Mouse (Mus musculus): ENCODE measurements around the gene Ccdc71. TPM values are rescaled to one million over a fixed set of nuclear protein-coding genes. Genes with fewer than 3 reads are reported as not detected.

Ccdc71 gene
- total RNA-seq, 2 experiments from 2014 or later: 34.7 to 40.2 TPM

DNA sequence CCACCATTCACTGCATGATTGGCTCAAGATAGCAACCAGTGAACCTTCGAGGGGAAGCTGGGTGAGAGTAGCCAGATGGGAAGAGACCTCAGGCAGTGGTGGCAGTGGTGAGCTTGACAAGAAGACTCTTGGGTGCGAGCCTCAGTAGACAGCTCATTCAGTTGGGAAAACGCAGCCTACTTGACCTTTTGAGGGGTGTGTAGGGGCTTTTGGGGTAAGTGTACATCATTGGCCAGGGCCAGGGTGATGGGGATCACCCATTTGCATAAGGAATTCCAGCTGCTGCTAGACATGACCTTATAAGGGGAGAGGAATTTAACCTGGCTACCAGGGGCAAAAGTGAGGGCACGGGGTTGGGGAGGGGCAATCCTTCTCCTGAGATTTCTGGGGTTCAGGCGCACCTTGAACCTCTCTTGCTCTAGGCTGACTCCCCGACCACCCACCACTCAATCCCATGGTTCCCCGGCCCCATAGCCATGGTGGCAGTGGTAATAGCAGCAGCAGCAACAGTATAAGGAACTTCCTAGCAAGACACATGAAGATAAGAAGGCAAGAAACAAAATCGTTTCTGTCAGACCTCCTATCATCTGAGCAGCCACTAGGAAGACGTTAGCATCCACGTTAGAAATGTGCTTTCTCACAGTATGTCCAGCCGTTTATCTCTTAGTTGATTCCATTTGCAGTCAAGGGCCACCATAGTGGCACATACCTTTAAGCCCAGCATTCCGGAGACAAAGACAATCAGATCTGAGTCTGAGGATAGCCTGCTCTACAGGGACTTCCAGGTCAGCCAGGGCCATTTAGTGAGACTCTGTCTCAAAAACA, 4.4 kb upstream of the Ccdc71 start:
- DNase-seq (ENCODE audit: low spot score in 2 of 2): no peak

GRCm38 (mm10) chr9:108456953-108457352, 3.4 kb upstream of the Ccdc71 start:
- DNase-seq (ENCODE audit: low spot score in 2 of 2): no peak

- no peak for DNase-seq (ENCODE audit: low spot score in 2 of 2)
Measured at GRCm38 (mm10) chr9:108459939-108460318, 398 bp upstream of the Ccdc71 start.

DNA sequence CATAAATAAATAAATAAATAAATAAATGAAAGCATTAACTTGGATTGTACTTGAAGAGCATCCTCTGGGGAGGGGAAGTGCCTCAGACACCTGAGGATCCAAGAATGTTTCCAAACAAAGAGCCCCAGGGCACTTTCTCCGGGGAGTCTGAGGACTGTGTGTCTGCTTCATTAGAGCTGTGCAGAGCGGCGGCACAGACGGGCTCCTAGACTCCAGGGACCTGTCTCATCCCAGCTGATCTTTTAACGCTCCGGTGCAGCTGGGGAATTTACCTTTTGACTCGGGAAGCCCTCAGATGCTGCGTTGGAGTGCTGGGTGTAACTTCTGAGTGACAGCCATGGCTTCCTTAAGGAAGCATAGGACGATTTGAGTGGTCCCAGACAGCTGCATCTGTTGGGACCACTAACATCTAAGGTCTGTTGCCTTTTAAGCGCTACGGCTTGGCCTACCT, 879 bp downstream of the Ccdc71 start, which contains the start of gene Klhdc8b:
TSS of gene Klhdc8b (minus strand) at position 401 of the 451 bp plus-strand sequence.
- DNase-seq (ENCODE audit: low spot score in 2 of 2): no peak

GRCm38 (mm10) chr9:108461675-108462074, 1.3 kb downstream of the Ccdc71 start:
- DNase-seq (ENCODE audit: low spot score in 2 of 2): no peak

DNA sequence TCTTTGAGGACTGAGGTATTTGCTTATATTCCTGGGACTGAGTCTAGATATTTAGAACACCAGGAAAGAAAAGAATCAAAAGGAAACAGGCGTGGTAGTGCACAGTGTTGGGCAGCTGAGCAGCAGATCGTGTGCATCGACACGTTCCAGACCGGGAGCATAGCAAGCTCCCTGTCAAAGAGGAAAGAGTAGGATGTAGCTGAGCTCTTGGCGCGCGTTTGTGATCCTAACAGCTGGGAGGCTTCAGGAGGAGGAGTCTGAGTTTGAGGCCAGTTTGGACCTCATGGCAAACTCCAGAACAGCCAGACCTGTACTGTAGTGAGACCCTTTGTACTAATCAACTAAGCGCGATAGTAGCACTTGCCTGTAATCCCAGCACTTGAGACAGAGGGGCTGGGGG, 1.9 kb downstream of the Ccdc71 start:
- no peak for DNase-seq (ENCODE audit: low spot score in 2 of 2)

DNA sequence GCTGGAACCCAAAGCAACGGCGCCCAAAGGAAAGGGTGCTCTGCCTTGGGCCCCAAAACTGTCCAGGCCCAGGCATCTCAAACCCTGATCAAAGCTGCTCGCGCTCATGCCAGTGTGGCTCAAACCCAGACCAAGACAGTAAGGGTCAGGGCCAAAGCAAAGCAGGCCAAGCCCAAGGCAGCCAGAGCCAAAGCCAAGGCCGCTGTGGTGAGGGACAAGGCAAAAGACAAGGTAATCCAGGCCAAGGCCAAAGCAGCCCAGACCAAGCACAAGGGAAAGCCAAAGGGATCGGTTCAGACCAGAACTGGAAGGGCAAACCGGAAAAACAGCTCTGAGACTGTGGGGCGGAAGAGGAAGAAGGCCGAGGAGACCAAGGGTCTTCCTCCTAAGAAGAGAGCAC, 3.4 kb downstream of the Ccdc71 start:
- no peak for DNase-seq (ENCODE audit: low spot score in 2 of 2)

- DNase-seq (ENCODE audit: low spot score in 2 of 2): no peak
Measured at GRCm38 (mm10) chr9:108466219-108466618, 5.9 kb downstream of the Ccdc71 start.

DNA sequence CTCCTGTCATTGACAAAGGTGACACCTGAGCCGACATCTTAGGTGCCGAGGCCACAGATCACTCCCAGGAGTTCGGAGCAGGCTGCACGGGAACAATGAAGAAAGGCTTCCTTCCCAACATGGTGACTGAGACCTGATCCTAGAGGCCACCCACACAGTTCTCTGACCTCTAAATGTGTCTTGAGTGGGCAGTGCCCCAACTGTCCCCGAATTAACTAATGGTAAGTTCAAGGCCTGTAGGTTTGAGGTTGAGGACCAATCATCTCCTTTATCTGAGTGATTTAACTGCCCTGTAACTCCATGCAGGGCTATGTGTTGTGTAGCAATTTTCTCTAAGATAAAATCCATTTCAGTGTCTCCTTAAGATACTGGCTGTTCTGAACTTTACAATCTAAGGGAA, 9.1 kb downstream of the Ccdc71 start:
- DNase-seq (ENCODE audit: low spot score in 2 of 2): no peak

DNA sequence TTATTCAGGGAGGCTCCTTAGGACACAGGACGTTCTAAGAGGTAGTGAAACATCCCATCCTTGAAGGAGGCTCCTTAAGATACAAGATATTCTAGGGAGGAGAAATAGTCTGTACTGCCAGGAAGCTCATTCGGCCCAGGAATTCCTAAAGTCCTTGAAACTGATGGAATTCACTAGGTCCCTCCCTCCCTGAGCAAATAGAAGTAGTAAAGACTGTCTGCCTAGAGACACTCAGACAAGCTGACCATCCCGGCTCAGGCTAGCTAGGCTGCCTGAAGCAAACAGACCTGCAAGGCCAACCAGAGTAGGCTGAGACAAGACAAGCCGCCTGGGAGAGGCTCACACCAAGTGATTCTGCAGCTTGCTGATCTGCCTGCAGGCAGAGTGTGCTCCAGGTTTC, 9.5 kb downstream of the Ccdc71 start:
- DNase-seq (ENCODE audit: low spot score in 2 of 2): no peak

- DNase-seq (ENCODE audit: low spot score in 2 of 2): no peak
Measured at GRCm38 (mm10) chr9:108474528-108474927, 14.2 kb downstream of the Ccdc71 start.

DNA sequence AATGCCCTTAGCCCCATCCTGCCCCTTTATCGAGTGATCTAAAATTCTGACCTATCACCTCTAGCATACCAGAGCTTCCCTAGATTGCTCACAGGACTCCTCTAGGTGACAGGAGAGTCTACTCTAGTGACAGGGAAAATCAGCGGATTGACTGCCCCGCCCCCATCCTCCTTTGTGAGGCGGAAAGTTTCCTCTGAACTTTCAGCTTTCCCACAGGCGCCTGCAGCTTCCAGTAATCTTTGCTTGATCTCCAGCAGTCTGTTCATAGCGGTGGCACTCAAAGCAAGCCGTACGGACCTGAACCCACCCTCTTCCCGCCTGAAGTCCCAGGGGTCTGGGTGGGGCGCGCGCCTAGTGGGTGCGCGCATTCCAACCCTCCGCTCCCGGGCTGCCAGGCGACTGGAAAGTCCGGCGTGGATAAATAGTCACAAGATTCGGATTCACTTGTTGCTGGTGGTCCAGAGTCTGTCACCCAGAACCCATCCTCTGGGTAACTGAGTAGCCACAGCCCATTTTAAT, 18.4 kb downstream of the Ccdc71 start:
- peak in 1 of 2 experiments; percentile 31 for DNase-seq (ENCODE audit: low spot score in 2 of 2)

DNA sequence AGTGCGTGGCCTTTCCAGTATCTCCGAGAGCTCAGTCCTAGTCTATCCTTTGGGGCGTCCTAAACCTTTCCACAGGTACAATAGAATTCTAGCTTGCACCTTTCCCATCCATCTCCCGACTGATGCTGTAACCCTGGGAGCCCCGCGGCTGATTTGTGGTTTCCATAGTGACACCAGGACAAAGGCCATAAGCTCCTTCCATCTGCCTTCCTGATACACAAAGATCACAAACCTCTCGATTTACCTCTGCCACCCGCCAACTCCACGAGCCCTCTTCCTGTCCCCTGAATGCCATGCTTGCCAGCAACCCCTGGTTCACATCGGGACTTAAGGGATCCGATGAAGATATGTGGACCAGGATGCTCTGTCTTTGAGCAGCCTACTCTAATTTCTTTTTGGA, 18.9 kb downstream of the Ccdc71 start:
- no peak for DNase-seq (ENCODE audit: low spot score in 2 of 2)

GRCm38 (mm10) chr9:108479721-108480351, 19.5 kb downstream of the Ccdc71 start, which contains the start of gene Lamb2:
Gene Lamb2 (plus strand): TSS chr9:108479736.
- DNase-seq (ENCODE audit: low spot score in 2 of 2): no peak

- no peak for DNase-seq (ENCODE audit: low spot score in 2 of 2)
Measured at GRCm38 (mm10) chr9:108480813-108481519, 20.6 kb downstream of the Ccdc71 start.

- no peak for DNase-seq (ENCODE audit: low spot score in 2 of 2)
Measured at GRCm38 (mm10) chr9:108481520-108482210, 21.3 kb downstream of the Ccdc71 start.

DNA sequence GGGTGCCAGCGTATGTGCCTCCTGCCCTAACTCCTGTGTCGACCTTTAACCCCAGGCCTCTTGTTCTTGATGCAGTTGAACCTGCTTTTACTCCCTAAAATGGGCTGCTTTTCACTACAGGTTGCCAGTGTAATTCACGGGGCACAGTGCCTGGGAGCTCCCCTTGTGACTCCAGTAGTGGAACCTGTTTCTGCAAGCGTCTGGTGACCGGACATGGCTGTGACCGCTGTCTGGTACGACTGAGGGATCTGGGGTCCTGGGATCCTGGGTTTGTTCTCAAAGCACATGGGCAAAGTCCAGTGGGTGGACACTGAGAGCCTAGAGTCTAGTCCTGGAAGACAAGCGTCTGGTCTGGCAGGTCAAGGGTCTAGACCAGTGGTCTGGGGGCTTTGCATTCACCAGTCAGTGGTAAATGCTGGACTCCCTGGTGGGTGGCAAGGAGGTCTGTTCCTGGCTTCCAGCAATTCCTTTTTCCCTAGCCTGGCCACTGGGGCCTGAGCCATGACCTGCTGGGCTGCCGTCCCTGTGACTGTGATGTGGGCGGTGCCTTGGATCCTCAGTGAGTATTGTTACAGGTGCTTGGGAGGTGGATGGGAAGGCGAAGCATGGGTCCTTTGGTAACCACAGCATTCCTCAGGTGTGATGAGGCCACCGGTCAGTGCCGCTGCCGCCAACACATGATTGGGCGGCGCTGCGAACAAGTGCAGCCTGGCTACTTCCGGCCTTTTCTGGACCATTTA, 22.9 kb downstream of the Ccdc71 start:
- DNase-seq (ENCODE audit: low spot score in 2 of 2): no peak

- DNase-seq (ENCODE audit: low spot score in 2 of 2): no peak
Measured at GRCm38 (mm10) chr9:108484021-108484420, 23.7 kb downstream of the Ccdc71 start.

- no peak for DNase-seq (ENCODE audit: low spot score in 2 of 2)
Measured at GRCm38 (mm10) chr9:108485301-108485875, 25.1 kb downstream of the Ccdc71 start.

- no peak for DNase-seq (ENCODE audit: low spot score in 2 of 2)
Measured at GRCm38 (mm10) chr9:108486973-108487530, 26.7 kb downstream of the Ccdc71 start.

Data from layer of hippocampus, adult 18-20 months (tissue).